23 mouse cellular contexts compared by ENCODE assay signal in genomic region chr4:64640976-64641375, GRCm38 (mm10).
DNase-seq lines count a peak whose midpoint lies in the region; TF ChIP-seq lines count a peak whose summit lies in the region.
"Had no signal": no experiment of that assay in that cellular context is flagged by ENCODE, and none has a peak within 500 bp of the region (broad histone marks: within the 10 kb centered on the region; RNA-seq: fewer than 3 reads in every experiment).

No protein-coding gene starts in this region.

- H3K79me2 ChIP-seq in heart, adult 2 months (replicated peaks; ENCODE audit: control insufficient read depth, insufficient read depth, low read length), result no peaks in the 10 kb centered on the region

- WGBS in heart, adult 2 months, result 40% methylated on average over 1 of the region's 1 CpGs

- TF ChIP-seq CTCF in heart, adult 2 months (IDR thresholded peaks at IDR 0.05), result no peak

- no peak overlapping the region for H3K4me3 ChIP-seq in heart, adult 2 months
- H3K4me3 ChIP-seq: embryonic facial prominence, embryonic 13.5 days; embryonic facial prominence, embryonic 15.5 days; forebrain, embryonic 13.5 days; forebrain, embryonic 15.5 days had no signal

- H3K27me3 ChIP-seq in heart, adult 2 months (ENCODE audit: control insufficient read depth, insufficient read depth, low read length), result no peaks in the 10 kb centered on the region
- H3K27me3 ChIP-seq: CH12.LX; embryonic facial prominence, embryonic 13.5 days; embryonic facial prominence, embryonic 15.5 days; forebrain, embryonic 13.5 days; forebrain, embryonic 15.5 days had no signal

- no peaks in the 10 kb centered on the region for H3K4me1 ChIP-seq in heart, adult 2 months (ENCODE audit: control insufficient read depth, insufficient read depth, low read length)
- H3K4me1 ChIP-seq: embryonic facial prominence, embryonic 13.5 days; embryonic facial prominence, embryonic 15.5 days; forebrain, embryonic 13.5 days; forebrain, embryonic 15.5 days had no signal

- intact Hi-C loops in heart, adult 2 months (cut with DNase I), result no loop called here

- no peak for TF ChIP-seq POLR2A in heart, adult 2 months (IDR thresholded peaks at IDR 0.05; ENCODE audit: insufficient read depth, low read depth, low read length)

- TF ChIP-seq EP300 in heart, adult 2 months (IDR thresholded peaks at IDR 0.05; ENCODE audit: insufficient read depth, low read depth, low read length), result no peak

- DNase-seq in 3T3-L1 (ENCODE audit: low read depth, low spot score), result peak; percentile 52
- peak; percentile 86 for DNase-seq in Muller cell, postnatal 12 days (ENCODE audit: inconsistent ontology term)
- DNase-seq in fibroblast of lung, adult 2 months (ENCODE audit: low read depth), result peak; percentile 67
- no peak for DNase-seq in lung, adult 18-20 months
- no peak for DNase-seq in heart, adult 2 months
- no peak for DNase-seq in natural killer cell, adult 2 months (ENCODE audit: low spot score in 2 of 2)
- DNase-seq: adrenal gland, adult 2 months; adrenal gland, postnatal 10 days; adrenal gland, postnatal 25 days; cerebellum, adult 11 months; cerebellum, adult 18-20 months; cerebellum, adult 8-10 months; cerebellum, adult 9-11 months; cerebellum, postnatal 14 days; cerebellum, postnatal 36 days; embryo, embryonic 11 days; forebrain, postnatal 0 days had no signal

- no peaks in the 10 kb centered on the region for H3K36me3 ChIP-seq in heart, adult 2 months (ENCODE audit: control insufficient read depth, insufficient read depth, low read length)
- H3K36me3 ChIP-seq: embryonic facial prominence, embryonic 13.5 days; embryonic facial prominence, embryonic 15.5 days; forebrain, embryonic 15.5 days; G1E had no signal

- H3K9ac ChIP-seq in heart, adult 2 months (ENCODE audit: low read depth, low read length), result no peak overlapping the region
- H3K9ac ChIP-seq: embryonic facial prominence, embryonic 13.5 days; embryonic facial prominence, embryonic 15.5 days; forebrain, embryonic 13.5 days; forebrain, embryonic 15.5 days; forebrain, postnatal 0 days had no signal

- no peak overlapping the region for H3K27ac ChIP-seq in heart, adult 2 months
- H3K27ac ChIP-seq: embryonic facial prominence, embryonic 13.5 days; embryonic facial prominence, embryonic 15.5 days; forebrain, embryonic 13.5 days; forebrain, embryonic 15.5 days had no signal

Comparison
In these comparisons a context has a peak if more than half of its experiments do, and no peak if none do; other contexts are left out.
1. DNase-seq: peak in 3T3-L1 (single experiment), Muller cell, postnatal 12 days (single experiment) and fibroblast of lung, adult 2 months (single experiment); none in lung, adult 18-20 months (0 of 2), heart, adult 2 months (0 of 2) and natural killer cell, adult 2 months (0 of 2).